Comparison of ENCODE assay signal across 8 mouse cellular contexts in the genomic region with DNA sequence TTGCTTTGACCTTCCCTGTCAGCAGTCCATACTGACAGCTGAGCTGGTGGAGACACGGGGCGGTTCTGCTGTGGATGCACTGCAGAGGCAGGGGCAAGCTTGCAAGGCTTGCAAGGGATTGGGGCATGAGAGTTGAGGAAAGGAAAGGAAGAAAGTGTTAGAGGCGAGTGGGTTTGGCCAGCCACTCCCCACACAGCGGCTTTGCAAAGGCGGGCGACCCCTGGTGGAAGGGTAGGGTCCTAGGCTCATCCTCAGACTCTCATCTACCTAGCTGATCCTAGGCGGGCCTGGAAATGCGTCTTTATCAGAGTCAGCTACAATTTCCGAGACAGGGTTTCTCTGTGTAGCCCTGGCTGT. TPM values are rescaled to one million over a fixed set of nuclear protein-coding genes. Genes with fewer than 3 reads are reported as not detected.
DNase-seq lines count a peak whose midpoint lies in the region; TF ChIP-seq lines count a peak whose summit lies in the region.

No protein-coding gene starts in this region.

- peak; percentile 91 for TF ChIP-seq CTCF in heart, adult 2 months (IDR thresholded peaks at IDR 0.05)

- no peak for TF ChIP-seq POLR2A in heart, adult 2 months (IDR thresholded peaks at IDR 0.05; ENCODE audit: insufficient read depth, low read depth, low read length)

- H3K27ac ChIP-seq in heart, adult 2 months: peak overlapping the region; percentile 63

- peak overlapping the region; percentile 3; the same call in 1 of the 2 replicates for H3K4me3 ChIP-seq in heart, adult 2 months

- peaks cover 29% of the 10 kb centered on the region for H3K4me1 ChIP-seq in heart, adult 2 months (ENCODE audit: control insufficient read depth, insufficient read depth, low read length)

- TF ChIP-seq EP300 in heart, adult 2 months (IDR thresholded peaks at IDR 0.05; ENCODE audit: insufficient read depth, low read depth, low read length): peak; percentile 57; the same call in 1 of the 2 replicates

- DNase-seq in right cerebral cortex, postnatal 14 days: peak; percentile 77
- no peak for DNase-seq in right cerebral cortex, postnatal 25 days
- DNase-seq in c-Kit-positive CD71-positive TER-119-positive erythroid progenitor cells, embryonic 14.5 days (ENCODE audit: low spot score): peak; percentile 60
- peak; percentile 83 to 86 for DNase-seq in heart, adult 2 months
- DNase-seq in kidney, adult 8-10 months: peak; percentile 79 to 80
- DNase-seq in lung, postnatal 10 days: peak; percentile 92
- peak; percentile 54 for DNase-seq in skeletal muscle tissue, adult 2 months (ENCODE audit: low read depth, low spot score)
- DNase-seq in urinary bladder, postnatal 4 days (ENCODE audit: low spot score in 2 of 2): peak; percentile 76 to 84

- H3K36me3 ChIP-seq in heart, adult 2 months (ENCODE audit: control insufficient read depth, insufficient read depth, low read length): no peaks in the 10 kb centered on the region

- 6% methylated on average over 9 of the region's 9 CpGs for WGBS in heart, adult 2 months

- H3K9ac ChIP-seq in heart, adult 2 months (ENCODE audit: low read depth, low read length): peak overlapping the region; percentile 73

- H3K27me3 ChIP-seq in heart, adult 2 months (ENCODE audit: control insufficient read depth, insufficient read depth, low read length): no peaks in the 10 kb centered on the region

- intact Hi-C loops in heart, adult 2 months (cut with DNase I): loop anchor here (1.0 to 5.0 kb wide), 3 partner anchors 64 to 170 kb away; no protein-coding TSS in a partner anchor

- no peaks in the 10 kb centered on the region for H3K79me2 ChIP-seq in heart, adult 2 months (replicated peaks; ENCODE audit: control insufficient read depth, insufficient read depth, low read length)

RNA-seq across cellular contexts. Expression of gene Slc48a1, which starts 4.4 kb away (rescaled TPM):
- 10 to 100 TPM; 72.7 to 73.0 TPM for total RNA-seq in heart, adult 2 months (2021)
- polyA plus RNA-seq in heart, adult 2 months (2012; rRNA removed): 82.8 and 85.3 TPM in 2 replicates

RNA-seq across cellular contexts. Expression of gene Rapgef3, which starts 15.0 kb away (rescaled TPM):
- 10 to 100 TPM; 21.5 to 27.9 TPM for total RNA-seq in heart, adult 2 months (2021)
- polyA plus RNA-seq in heart, adult 2 months (2012; rRNA removed): 44.4 and 57.0 TPM in 2 replicates

RNA-seq across cellular contexts. Expression of gene Endou, which starts 51.6 kb away (rescaled TPM):
- total RNA-seq in heart, adult 2 months (2021): 1 to 10 TPM; 1.1 to 1.2 TPM
- 2.4 TPM in 2 replicates for polyA plus RNA-seq in heart, adult 2 months (2012; rRNA removed)
